Mouse (Mus musculus): Measurements from ENCODE around the gene Trpc4ap. TPM values are rescaled to one million over a fixed set of nuclear protein-coding genes. Genes with fewer than 3 reads are reported as not detected.

Gene Trpc4ap
- total and polyA plus RNA-seq, 2 experiments from 2014 or later, result 70.5 to 84.8 TPM

- DNase-seq (ENCODE audit: low spot score) (no peak), ATAC-seq (ENCODE audit: insufficient read depth, low read depth) (no peak)
- H3K4me1 ChIP-seq (ENCODE audit: control insufficient read depth, insufficient read depth), result peaks cover 10% of the 10 kb centered on the region
- no peaks in the 10 kb centered on the region for H3K9me3 ChIP-seq (replicated peaks; ENCODE audit: control insufficient read depth, low read length)
- 52% methylated on average over 2 of the region's 2 CpGs for WGBS
- no peak overlapping the region for H3K27ac ChIP-seq (ENCODE audit: low read depth)
- no peak overlapping the region for H3K4me2 ChIP-seq (ENCODE audit: low read depth, low read length)
- H3K9ac ChIP-seq (replicated peaks; ENCODE audit: low read depth, low read length), result no peak overlapping the region
- no peak for TF ChIP-seq EP300 (IDR thresholded peaks at IDR 0.05; ENCODE audit: low read depth)
- TF ChIP-seq CTCF (IDR thresholded peaks at IDR 0.05; ENCODE audit: low read depth), result no peak
- no peak overlapping the region for H3K4me3 ChIP-seq (ENCODE audit: low read depth, low read length)
- H3K36me3 ChIP-seq (replicated peaks; ENCODE audit: control insufficient read depth, insufficient read depth, low read length), result no peaks in the 10 kb centered on the region
- no peaks in the 10 kb centered on the region for H3K27me3 ChIP-seq (ENCODE audit: control insufficient read depth, insufficient read depth, low read length)
Observed at GRCm38 (mm10) chr2:155694564-155694963, 2.4 kb upstream of the Trpc4ap start.

DNA sequence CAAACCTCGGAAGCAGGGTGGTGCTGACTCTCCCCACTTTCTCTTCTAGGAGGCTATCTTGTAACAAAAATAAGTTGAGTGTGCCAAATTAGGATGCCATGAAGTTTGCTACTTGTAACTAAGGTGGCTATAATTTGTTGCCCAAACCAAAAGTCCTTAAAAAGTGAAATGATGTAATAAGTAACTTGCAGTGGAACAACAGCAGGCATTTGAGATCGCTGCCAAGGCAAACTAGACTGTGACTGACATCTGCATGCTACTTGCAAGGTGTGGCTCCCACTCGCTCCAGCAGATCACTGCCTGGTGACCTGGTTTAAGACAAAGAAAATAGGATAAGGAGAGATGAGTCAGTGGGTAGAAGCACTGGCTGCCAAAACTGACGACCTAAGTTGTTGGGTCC, 952 bp upstream of the Trpc4ap start:
- no peak overlapping the region for H3K27ac ChIP-seq (ENCODE audit: low read depth)
- ATAC-seq (ENCODE audit: insufficient read depth, low read depth), result no peak
- peaks cover 10% of the 10 kb centered on the region for H3K4me1 ChIP-seq (ENCODE audit: control insufficient read depth, insufficient read depth)
- no peaks in the 10 kb centered on the region for H3K9me3 ChIP-seq (replicated peaks; ENCODE audit: control insufficient read depth, low read length)
- no peak overlapping the region for H3K4me2 ChIP-seq (ENCODE audit: low read depth, low read length)
- H3K4me3 ChIP-seq (ENCODE audit: low read depth, low read length), result no peak overlapping the region
- no peak for DNase-seq (ENCODE audit: low spot score)
- TF ChIP-seq CTCF (IDR thresholded peaks at IDR 0.05; ENCODE audit: low read depth), result no peak
- TF ChIP-seq EP300 (IDR thresholded peaks at IDR 0.05; ENCODE audit: low read depth), result no peak
- no peaks in the 10 kb centered on the region for H3K36me3 ChIP-seq (replicated peaks; ENCODE audit: control insufficient read depth, insufficient read depth, low read length)
- H3K27me3 ChIP-seq (ENCODE audit: control insufficient read depth, insufficient read depth, low read length), result no peaks in the 10 kb centered on the region
- no peak overlapping the region for H3K9ac ChIP-seq (replicated peaks; ENCODE audit: low read depth, low read length)
- 75% methylated on average over 4 of the region's 4 CpGs for WGBS

- 5% methylated on average over 8 of the region's 8 CpGs for WGBS
- Histone ChIP-seq H3K9me3 (replicated peaks; ENCODE audit: control insufficient read depth, low read length) (no peaks in the 10 kb centered on the region), H3K9ac (replicated peaks; ENCODE audit: low read depth, low read length) (peak overlapping the region; percentile 70), H3K27ac (ENCODE audit: low read depth) (peak overlapping the region; percentile 91), H3K4me2 (ENCODE audit: low read depth, low read length) (peak overlapping the region; percentile 82), H3K4me1 (ENCODE audit: control insufficient read depth, insufficient read depth) (peaks cover 13% of the 10 kb centered on the region), H3K36me3 (replicated peaks; ENCODE audit: control insufficient read depth, insufficient read depth, low read length) (no peaks in the 10 kb centered on the region; the same call in 1 of the 2 replicates), H3K4me3 (ENCODE audit: low read depth, low read length) (peak overlapping the region; percentile 94), H3K27me3 (ENCODE audit: control insufficient read depth, insufficient read depth, low read length) (no peaks in the 10 kb centered on the region)
- no peak for DNase-seq (ENCODE audit: low spot score)
- TF ChIP-seq EP300 (IDR thresholded peaks at IDR 0.05; ENCODE audit: low read depth) (no peak), CTCF (IDR thresholded peaks at IDR 0.05; ENCODE audit: low read depth) (no peak)
- ATAC-seq (ENCODE audit: insufficient read depth, low read depth), result no peak
Observed at GRCm38 (mm10) chr2:155691336-155691722, 855 bp downstream of the Trpc4ap start.

DNA sequence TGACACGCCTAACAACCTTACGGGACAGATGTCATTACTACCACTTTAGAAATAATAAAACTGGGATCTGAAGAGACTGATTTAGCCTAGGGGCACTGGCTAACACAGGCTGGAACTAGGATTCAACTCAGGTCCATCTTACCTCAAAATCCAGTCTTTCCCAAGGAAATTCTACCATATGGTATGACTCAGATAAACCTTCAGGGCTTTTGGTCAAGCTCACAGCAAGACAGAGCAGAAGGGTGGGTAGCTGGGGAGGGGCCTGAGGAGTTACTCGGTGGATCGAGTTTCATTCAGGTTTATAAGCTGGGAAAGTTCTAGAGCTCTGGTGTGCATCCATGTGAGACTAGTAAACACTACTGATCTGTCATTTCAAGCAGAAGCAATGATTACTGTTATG, 3.0 kb downstream of the Trpc4ap start:
- no peak for TF ChIP-seq CTCF (IDR thresholded peaks at IDR 0.05; ENCODE audit: low read depth)
- no peak for TF ChIP-seq EP300 (IDR thresholded peaks at IDR 0.05; ENCODE audit: low read depth)
- Histone ChIP-seq H3K36me3 (replicated peaks; ENCODE audit: control insufficient read depth, insufficient read depth, low read length) (no peaks in the 10 kb centered on the region; the same call in 1 of the 2 replicates), H3K4me3 (ENCODE audit: low read depth, low read length) (no peak overlapping the region), H3K27me3 (ENCODE audit: control insufficient read depth, insufficient read depth, low read length) (no peaks in the 10 kb centered on the region), H3K9me3 (replicated peaks; ENCODE audit: control insufficient read depth, low read length) (no peaks in the 10 kb centered on the region), H3K4me1 (ENCODE audit: control insufficient read depth, insufficient read depth) (peaks cover 17% of the 10 kb centered on the region), H3K9ac (replicated peaks; ENCODE audit: low read depth, low read length) (no peak overlapping the region), H3K4me2 (ENCODE audit: low read depth, low read length) (no peak overlapping the region), H3K27ac (ENCODE audit: low read depth) (no peak overlapping the region)
- WGBS, result 75% methylated on average over 4 of the region's 4 CpGs
- ATAC-seq (ENCODE audit: insufficient read depth, low read depth) (no peak), DNase-seq (ENCODE audit: low spot score) (no peak)

GRCm38 (mm10) chr2:155687746-155688145, 4.4 kb downstream of the Trpc4ap start:
- H3K4me1 ChIP-seq (ENCODE audit: control insufficient read depth, insufficient read depth), result peaks cover 17% of the 10 kb centered on the region
- H3K27ac ChIP-seq (ENCODE audit: low read depth), result no peak overlapping the region
- 96% methylated on average over 11 of the region's 11 CpGs for WGBS
- no peaks in the 10 kb centered on the region for H3K9me3 ChIP-seq (replicated peaks; ENCODE audit: control insufficient read depth, low read length)
- no peak for ATAC-seq (ENCODE audit: insufficient read depth, low read depth)
- H3K4me2 ChIP-seq (ENCODE audit: low read depth, low read length), result no peak overlapping the region
- TF ChIP-seq CTCF (IDR thresholded peaks at IDR 0.05; ENCODE audit: low read depth), result no peak
- no peak for TF ChIP-seq EP300 (IDR thresholded peaks at IDR 0.05; ENCODE audit: low read depth)
- DNase-seq (ENCODE audit: low spot score), result no peak
- no peak overlapping the region for H3K4me3 ChIP-seq (ENCODE audit: low read depth, low read length)
- no peak overlapping the region for H3K9ac ChIP-seq (replicated peaks; ENCODE audit: low read depth, low read length)
- H3K27me3 ChIP-seq (ENCODE audit: control insufficient read depth, insufficient read depth, low read length), result no peaks in the 10 kb centered on the region
- H3K36me3 ChIP-seq (replicated peaks; ENCODE audit: control insufficient read depth, insufficient read depth, low read length), result no peaks in the 10 kb centered on the region; the same call in 1 of the 2 replicates

- H3K4me1 ChIP-seq (ENCODE audit: control insufficient read depth, insufficient read depth), result peaks cover 17% of the 10 kb centered on the region
- H3K27me3 ChIP-seq (ENCODE audit: control insufficient read depth, insufficient read depth, low read length), result no peaks in the 10 kb centered on the region
- no peaks in the 10 kb centered on the region for H3K9me3 ChIP-seq (replicated peaks; ENCODE audit: control insufficient read depth, low read length)
- no peak overlapping the region for H3K4me3 ChIP-seq (ENCODE audit: low read depth, low read length)
- DNase-seq (ENCODE audit: low spot score) (no peak), ATAC-seq (ENCODE audit: insufficient read depth, low read depth) (no peak)
- 51% methylated on average over 5 of the region's 5 CpGs for WGBS
- no peak overlapping the region for H3K27ac ChIP-seq (ENCODE audit: low read depth)
- no peak overlapping the region for H3K9ac ChIP-seq (replicated peaks; ENCODE audit: low read depth, low read length)
- H3K36me3 ChIP-seq (replicated peaks; ENCODE audit: control insufficient read depth, insufficient read depth, low read length), result no peaks in the 10 kb centered on the region; the same call in 1 of the 2 replicates
- H3K4me2 ChIP-seq (ENCODE audit: low read depth, low read length), result no peak overlapping the region
- TF ChIP-seq EP300 (IDR thresholded peaks at IDR 0.05; ENCODE audit: low read depth) (no peak), CTCF (IDR thresholded peaks at IDR 0.05; ENCODE audit: low read depth) (no peak)
Observed at GRCm38 (mm10) chr2:155686572-155686971, 5.6 kb downstream of the Trpc4ap start.
